Mouse (Mus musculus): Measurements from ENCODE around the gene Ppm1h. TPM values are rescaled to one million over a fixed set of nuclear protein-coding genes. Genes with fewer than 3 reads are reported as not detected.

Gene Ppm1h
- total and polyA plus RNA-seq, 3 experiments = 6.9 to 14.9 TPM; not detected in 1

DNA sequence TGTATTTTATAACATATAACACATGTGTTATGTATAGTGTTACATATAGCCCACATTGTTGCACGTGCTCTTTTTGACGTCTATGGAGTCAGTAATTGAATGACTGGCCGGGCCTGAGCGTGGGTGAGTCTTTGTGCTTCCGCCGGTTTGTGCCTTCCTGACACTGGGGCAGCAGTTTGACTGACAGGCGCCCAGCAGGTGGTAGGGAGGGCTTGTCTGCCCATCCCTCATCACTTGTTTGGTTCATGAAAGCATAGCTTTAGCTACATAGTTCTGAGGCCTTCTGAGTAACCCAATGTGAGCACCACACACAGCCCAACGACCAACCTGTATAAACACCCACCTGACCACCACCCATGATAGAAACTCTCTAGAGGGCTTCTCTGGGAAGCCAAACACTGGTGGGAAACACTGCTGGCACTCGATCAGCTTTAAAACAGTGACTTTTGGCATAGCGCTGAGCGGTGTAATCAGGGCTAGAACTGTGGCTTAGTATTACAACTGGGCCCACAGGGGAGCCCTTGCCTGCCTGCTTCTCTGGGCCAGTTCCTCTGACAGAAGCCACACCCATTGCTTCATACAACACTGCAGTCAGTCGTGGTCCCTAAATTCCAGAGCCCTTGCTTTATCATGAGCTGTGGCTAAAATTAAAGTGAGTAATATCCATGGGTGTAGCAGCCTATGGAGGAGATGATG, 149.3 kb downstream of the Ppm1h start:
- Histone ChIP-seq H3K4me1 (ENCODE audit: control insufficient read depth in 1 of 2, insufficient read depth in 2 of 2, low read length in 2 of 2) (no peaks in the 10 kb centered on the region), H3K27me3 (ENCODE audit: control insufficient read depth in 1 of 2, insufficient read depth in 2 of 2, low read length in 2 of 2) (no peaks in the 10 kb centered on the region), H3K9ac (ENCODE audit: control insufficient read depth, low read depth, low read length, poor library complexity, severe bottlenecking) (no peak overlapping the region), H3K36me3 (ENCODE audit: control insufficient read depth in 1 of 2, insufficient read depth in 2 of 2, low read length in 2 of 2) (no peaks in the 10 kb centered on the region), H3K9me3 (replicated peaks; ENCODE audit: insufficient read depth, low read length) (no peaks in the 10 kb centered on the region), H3K4me3 (ENCODE audit: control insufficient read depth in 1 of 2, insufficient read depth in 1 of 2, low read depth in 2 of 2, low read length in 2 of 2) (no peak overlapping the region), H3K27ac (ENCODE audit: control insufficient read depth, low read depth, low read length) (no peak overlapping the region), H3K79me2 (ENCODE audit: control insufficient read depth, insufficient read depth, low read length, poor library complexity) (no peaks in the 10 kb centered on the region)
- TF ChIP-seq TCF12 (IDR thresholded peaks at IDR 0.05; ENCODE audit: low read depth, low read length) (no peak), MXI1 (IDR thresholded peaks at IDR 0.05; ENCODE audit: low read depth, low read length) (no peak), MEF2A (IDR thresholded peaks at IDR 0.05; ENCODE audit: extremely low read depth, insufficient replicate concordance, low read depth, low read length, poor library complexity, severe bottlenecking) (no peak), GATA1 (IDR thresholded peaks at IDR 0.05; ENCODE audit: low read depth, low read length) (no peak), ZNF384 (IDR thresholded peaks at IDR 0.05; ENCODE audit: low read depth, low read length) (no peak), SIN3A (IDR thresholded peaks at IDR 0.05; ENCODE audit: low read length) (no peak), MYB (IDR thresholded peaks at IDR 0.05; ENCODE audit: low read depth, low read length) (no peak), JUND (IDR thresholded peaks at IDR 0.05; ENCODE audit: low read depth, low read length) (no peak), TBP (IDR thresholded peaks at IDR 0.05; ENCODE audit: low read depth, low read length) (no peak), ZMIZ1 (IDR thresholded peaks at IDR 0.05; ENCODE audit: low read depth, low read length) (no peak), CHD2 (IDR thresholded peaks at IDR 0.05; ENCODE audit: low read length) (no peak), NELFE (IDR thresholded peaks at IDR 0.05; ENCODE audit: low read depth, low read length) (no peak), SMC3 (IDR thresholded peaks at IDR 0.05; ENCODE audit: low read depth, low read length) (no peak), GABPA (IDR thresholded peaks at IDR 0.05; ENCODE audit: low read depth, low read length) (no peak), BHLHE40 (IDR thresholded peaks at IDR 0.05; ENCODE audit: borderline replicate concordance, low read depth, low read length) (no peak)
- no peak for DNase-seq (ENCODE audit: low read depth, low spot score)

DNA sequence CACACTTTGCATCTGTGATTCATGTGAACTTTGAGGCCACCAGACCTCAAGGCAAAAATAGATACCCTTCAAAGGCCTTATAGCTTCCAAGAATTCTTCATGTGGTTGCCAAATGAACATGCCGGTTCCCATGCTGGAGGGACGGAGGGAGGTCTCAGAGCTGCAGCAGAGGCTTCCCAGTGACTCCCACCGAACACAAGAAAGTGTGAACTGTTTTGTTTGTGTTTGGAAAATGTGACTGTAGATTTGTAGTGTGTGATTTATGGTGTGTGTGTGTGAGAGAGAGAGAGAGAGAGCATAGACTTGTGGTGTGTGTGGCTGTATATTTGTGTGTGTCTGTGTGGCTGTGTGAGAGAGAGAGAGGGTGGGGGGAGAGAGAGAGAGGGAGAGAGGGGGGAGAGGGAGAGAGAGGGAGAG, 151.2 kb downstream of the Ppm1h start:
- DNase-seq (ENCODE audit: low read depth, low spot score) = no peak
- H3K27me3 ChIP-seq (ENCODE audit: control insufficient read depth in 1 of 2, insufficient read depth in 2 of 2, low read length in 2 of 2) = no peaks in the 10 kb centered on the region
- H3K36me3 ChIP-seq (ENCODE audit: control insufficient read depth in 1 of 2, insufficient read depth in 2 of 2, low read length in 2 of 2) = no peaks in the 10 kb centered on the region
- H3K27ac ChIP-seq (ENCODE audit: control insufficient read depth, low read depth, low read length) = no peak overlapping the region
- H3K4me1 ChIP-seq (ENCODE audit: control insufficient read depth in 1 of 2, insufficient read depth in 2 of 2, low read length in 2 of 2) = no peaks in the 10 kb centered on the region
- TF ChIP-seq SIN3A (IDR thresholded peaks at IDR 0.05; ENCODE audit: low read length) = no peak
- TF ChIP-seq EP300 (IDR thresholded peaks at IDR 0.05; ENCODE audit: low read depth in 1 of 2, low read length in 2 of 2) = no peak
- no peak for TF ChIP-seq MXI1 (IDR thresholded peaks at IDR 0.05; ENCODE audit: low read depth, low read length)
- no peak for TF ChIP-seq CHD2 (IDR thresholded peaks at IDR 0.05; ENCODE audit: low read length)
- TF ChIP-seq TCF12 (IDR thresholded peaks at IDR 0.05; ENCODE audit: low read depth, low read length) = no peak
- TF ChIP-seq RAD21 (IDR thresholded peaks at IDR 0.05; ENCODE audit: low read depth, low read length) = no peak
- TF ChIP-seq JUND (IDR thresholded peaks at IDR 0.05; ENCODE audit: low read depth, low read length) = no peak
- TF ChIP-seq ETS1 (IDR thresholded peaks at IDR 0.05; ENCODE audit: low read depth, low read length) = no peak
- TF ChIP-seq MEF2A (IDR thresholded peaks at IDR 0.05; ENCODE audit: extremely low read depth, insufficient replicate concordance, low read depth, low read length, poor library complexity, severe bottlenecking) = no peak
- TF ChIP-seq ZKSCAN1 (IDR thresholded peaks at IDR 0.05; ENCODE audit: low read depth, low read length) = no peak
- TF ChIP-seq MYC (IDR thresholded peaks at IDR 0.05; ENCODE audit: low read depth, low read length) = no peak
- no peak for TF ChIP-seq MAFK (IDR thresholded peaks at IDR 0.05; ENCODE audit: borderline replicate concordance, low read depth, low read length)
- TF ChIP-seq GATA1 (IDR thresholded peaks at IDR 0.05; ENCODE audit: low read depth, low read length) = no peak
- no peak overlapping the region for H3K4me3 ChIP-seq (ENCODE audit: control insufficient read depth in 1 of 2, insufficient read depth in 1 of 2, low read depth in 2 of 2, low read length in 2 of 2)
- no peaks in the 10 kb centered on the region for H3K9me3 ChIP-seq (replicated peaks; ENCODE audit: insufficient read depth, low read length)
- H3K9ac ChIP-seq (ENCODE audit: control insufficient read depth, low read depth, low read length, poor library complexity, severe bottlenecking) = no peak overlapping the region
- no peaks in the 10 kb centered on the region for H3K79me2 ChIP-seq (ENCODE audit: control insufficient read depth, insufficient read depth, low read length, poor library complexity)
